Mouse (Mus musculus): ENCODE results near the gene Btnl2.
A peak's percentile ranks its signal among the peaks of the same experiment; 100 is the strongest.

Gene Btnl2

DNA sequence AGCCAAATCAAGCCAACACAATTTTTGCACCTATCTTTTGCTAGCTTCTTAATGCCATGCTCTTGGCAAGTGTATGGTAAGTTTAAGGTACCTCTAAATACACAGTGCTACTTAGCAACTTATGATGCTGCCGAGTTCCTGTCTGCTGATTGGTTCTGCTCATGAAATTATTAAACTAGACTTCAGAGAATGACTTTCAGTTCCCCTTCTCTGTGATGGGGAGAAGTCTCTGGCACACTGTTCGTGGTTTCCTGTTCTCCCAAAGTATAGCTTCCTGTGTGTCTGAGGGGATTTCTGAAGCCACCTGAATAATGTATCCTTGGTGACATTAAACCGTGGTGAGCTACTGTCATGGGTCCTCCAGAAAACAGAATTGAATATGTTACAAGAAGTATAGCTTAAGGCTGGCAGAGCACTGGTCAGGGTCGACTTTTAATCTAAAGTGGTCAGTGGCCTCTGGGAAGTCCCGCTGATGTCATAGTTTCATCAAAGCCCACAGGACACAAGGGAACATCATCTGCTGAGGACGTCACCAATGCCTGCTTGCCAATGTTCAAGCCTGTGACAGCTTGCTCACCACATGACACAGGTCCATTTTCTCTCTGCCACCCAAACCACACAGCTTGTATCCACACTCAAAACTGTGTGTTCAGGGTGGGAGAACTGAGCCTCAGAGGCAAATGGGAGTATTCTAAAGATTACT lies 6.9 kb upstream of the Btnl2 start:
- peak; percentile 91 for DNase-seq (ENCODE audit: low read depth)

DNA sequence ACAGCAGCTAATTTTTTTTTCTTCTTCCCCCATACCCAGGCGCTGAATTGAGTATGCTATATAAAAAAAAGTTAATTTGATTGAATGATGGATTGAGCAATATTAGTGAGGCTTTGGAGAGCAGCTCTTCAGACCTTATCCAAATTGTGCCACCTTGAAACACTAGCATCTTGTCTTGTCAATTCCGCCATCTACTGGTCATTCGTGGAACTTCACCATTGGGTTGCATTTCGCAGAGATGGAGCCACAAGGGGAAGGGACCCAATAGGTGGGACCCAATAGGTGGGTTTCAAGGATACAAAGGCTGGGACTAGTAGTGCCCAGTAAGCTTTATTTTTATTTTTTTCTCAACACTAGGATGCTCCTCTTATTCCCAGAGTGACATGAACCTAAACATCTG lies 5.2 kb upstream of the Btnl2 start:
- peak; percentile 94 for DNase-seq (ENCODE audit: low read depth)

DNA sequence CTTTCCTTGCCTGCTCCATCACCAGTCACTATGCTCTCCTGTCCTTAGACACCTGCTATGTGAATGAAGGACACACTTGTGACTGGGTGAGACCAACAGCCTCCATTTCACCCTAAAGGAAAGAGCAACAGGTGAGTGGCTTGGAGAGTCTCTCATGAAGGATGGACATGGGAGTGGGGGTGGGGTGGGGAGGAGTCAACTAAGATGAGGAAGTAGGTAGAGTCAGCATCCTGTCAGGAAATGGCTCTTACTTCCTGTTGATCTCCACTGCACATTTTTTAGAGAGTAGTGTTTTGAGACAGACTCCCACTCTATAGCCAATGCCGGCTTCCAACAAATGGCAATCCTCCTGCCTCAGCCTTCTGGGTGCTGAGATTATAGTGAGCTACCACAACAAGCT lies 318 bp downstream of the Btnl2 start:
- DNase-seq (ENCODE audit: low read depth) = peak; percentile 70

DNA sequence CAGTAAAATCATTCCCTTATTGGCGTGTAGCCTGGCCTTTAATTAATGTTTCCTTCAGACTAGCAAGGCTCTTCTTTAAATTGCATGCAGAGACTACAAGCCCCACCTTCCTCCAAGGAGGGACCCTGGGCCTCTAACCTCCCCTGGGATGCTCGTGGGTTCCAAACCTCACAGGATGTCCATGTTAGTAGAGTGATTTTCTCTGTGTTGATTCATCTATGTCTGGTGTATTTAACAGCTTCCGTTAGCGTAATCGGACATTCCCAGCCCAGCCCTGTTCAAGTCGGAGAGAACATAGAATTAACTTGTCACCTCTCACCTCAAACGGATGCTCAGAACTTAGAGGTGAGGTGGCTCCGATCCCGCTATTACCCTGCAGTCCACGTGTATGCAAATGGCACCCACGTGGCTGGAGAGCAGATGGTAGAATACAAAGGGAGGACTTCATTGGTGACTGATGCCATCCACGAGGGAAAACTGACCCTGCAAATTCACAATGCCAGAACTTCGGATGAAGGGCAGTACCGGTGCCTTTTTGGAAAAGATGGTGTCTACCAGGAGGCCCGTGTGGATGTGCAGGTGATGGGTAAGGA lies 8.4 kb downstream of the Btnl2 start:
- no peak for DNase-seq (ENCODE audit: low read depth)

DNA sequence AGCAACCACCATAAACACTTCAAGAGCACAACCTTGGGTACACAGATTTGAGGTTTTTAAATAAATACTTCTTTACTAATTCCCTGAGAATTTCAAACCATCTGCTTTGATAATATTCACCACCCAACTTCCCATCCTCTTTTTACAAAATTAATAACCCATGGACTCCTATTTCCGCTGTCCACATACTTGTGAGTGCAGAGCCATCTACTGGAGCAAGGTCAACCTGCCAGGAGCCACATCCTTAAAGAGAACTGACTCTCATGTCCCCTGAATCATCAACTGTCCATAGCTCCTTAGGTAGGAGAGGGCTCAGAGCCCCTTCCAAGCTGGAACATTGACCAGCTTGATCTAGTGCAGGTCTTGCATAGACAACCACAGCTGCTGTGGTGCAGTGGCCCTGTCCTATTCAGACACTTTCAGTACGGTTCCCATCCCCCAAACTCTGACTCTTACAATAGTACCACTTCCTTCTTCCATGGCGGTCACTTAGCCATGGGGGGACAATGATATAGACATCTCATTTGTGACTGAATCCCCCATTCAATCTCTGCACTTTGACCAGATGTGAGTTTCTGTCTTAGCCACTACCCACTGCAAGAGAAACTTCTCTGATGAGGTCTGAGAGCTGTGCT lies 9.2 kb downstream of the Btnl2 start:
- DNase-seq (ENCODE audit: low read depth) = no peak

DNA sequence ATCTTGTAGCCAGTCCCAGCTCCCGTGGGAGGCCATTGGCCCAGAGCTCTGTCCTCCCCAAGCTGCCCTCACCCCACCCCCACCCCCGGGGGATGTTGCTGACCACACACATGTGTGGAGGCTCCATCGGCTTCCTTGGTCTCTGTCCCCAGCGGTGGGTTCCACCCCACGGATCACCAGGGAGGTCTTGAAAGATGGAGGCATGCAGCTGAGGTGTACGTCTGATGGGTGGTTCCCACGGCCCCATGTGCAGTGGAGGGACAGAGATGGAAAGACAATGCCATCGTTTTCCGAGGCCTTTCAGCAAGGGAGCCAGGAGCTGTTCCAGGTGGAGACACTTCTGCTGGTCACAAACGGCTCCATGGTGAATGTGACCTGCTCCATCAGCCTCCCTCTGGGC lies 10.4 kb downstream of the Btnl2 start:
- no peak for DNase-seq (ENCODE audit: low read depth)

DNA sequence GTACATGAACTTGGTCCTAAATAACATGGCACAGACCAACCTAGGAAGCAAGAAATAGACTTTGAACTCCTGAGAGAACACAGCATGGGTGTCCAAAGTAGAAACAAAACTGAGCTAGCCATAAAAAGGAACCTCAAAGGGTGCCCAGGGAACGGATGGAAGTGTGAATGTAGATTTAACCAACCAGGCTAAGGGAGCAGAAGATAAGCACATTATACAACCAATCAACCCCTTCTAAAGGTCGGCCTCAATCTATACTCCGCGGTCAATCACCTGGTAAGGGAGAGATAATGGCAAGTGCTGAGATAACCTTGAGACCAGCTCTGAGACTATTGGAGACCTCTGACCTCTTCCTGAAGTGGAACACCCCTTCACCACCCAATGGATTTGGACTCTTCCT lies 15.9 kb downstream of the Btnl2 start:
- no peak for DNase-seq (ENCODE audit: low read depth)

DNA sequence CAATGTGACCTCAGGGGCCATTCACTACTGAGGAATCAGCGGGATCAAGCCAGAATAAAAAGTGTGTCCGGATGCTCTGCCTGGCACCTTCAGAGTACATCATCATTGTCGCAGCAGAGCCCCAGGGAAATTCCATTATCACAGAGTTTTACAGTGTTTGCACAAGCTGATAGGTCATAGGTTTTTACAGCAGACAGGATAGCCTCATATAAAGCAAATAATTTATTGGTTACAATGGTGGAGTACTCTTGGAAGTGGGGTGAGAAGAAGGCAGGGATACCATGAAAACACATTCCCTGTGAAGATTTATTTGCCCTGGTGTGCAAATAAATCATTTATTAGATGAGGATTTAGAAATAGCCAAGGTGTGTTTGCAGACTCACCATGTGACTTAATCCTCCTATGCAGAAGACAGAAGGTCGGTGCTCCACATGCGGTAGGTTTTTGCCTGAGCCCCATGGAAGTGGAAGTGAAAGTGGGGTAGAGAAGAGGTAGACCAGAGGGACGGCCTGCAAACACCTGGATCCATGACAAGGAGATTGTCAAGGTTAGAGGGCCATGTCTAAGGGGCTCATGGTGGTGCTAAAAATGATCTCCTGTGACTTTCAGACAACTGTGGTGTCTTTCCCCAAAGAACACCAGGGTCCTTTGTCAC lies 18.6 kb downstream of the Btnl2 start:
- no peak for DNase-seq (ENCODE audit: low read depth)

DNA sequence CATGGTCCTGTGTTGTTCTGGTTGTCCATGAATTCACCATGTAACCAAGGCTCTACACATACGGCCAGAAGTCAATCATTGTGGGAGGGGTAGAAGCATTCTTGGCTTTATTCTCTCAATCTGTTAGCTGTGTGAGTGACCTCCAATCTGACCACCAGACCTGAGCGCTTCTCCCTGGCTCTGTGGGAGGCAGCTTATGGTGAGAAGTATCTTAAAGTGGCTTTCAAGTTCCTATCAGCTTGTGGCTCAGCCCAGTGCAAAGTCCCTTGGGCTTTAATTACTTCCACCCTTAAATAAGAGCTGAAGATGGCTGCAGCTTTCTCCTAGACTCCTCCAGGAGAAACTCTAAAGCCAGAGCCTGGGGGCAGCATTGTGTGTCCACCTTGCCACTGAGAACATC lies 22.2 kb downstream of the Btnl2 start, which contains the start of gene Btnl1:
TSS of gene Btnl1 (plus strand) at position 286 of the 400 bp plus-strand sequence.
- DNase-seq (ENCODE audit: low read depth) = no peak

DNA sequence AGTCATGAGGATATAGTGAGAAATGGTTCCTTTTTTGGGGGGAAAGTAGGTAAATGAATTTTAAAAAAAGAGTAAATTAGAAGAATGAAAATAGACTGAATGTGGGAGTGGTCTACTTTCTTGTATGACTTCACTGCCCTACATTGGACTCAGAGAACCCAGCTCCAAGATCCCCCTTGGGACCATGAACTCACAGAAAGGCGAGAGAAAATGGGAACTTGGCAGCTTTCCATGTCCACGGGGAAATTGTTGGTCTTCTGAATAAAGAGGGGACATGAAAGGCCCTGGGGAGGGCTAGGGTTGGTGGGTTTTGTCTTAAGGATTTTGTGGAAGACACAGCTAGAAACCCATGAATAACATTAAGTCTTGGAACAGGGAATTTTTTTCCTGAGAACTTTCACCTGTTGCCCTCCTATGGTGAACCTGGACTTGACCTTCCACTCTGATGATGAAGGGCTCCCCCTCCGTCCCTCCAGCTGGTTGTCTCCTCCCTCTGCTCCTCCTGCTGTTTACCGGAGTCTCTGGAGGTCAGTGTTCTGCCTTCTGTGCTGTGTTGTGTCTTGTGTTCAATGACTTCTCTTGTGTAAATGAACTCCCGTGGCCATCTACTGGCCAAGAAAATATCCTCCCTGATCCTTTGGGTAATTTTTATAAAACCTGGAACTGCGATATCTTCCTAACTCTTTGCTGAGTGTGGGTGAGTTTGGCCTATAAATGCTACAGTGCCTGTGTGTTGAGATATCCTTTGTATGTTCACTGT lies 23.0 kb downstream of the Btnl2 start:
- no peak for DNase-seq (ENCODE audit: low read depth)

DNA sequence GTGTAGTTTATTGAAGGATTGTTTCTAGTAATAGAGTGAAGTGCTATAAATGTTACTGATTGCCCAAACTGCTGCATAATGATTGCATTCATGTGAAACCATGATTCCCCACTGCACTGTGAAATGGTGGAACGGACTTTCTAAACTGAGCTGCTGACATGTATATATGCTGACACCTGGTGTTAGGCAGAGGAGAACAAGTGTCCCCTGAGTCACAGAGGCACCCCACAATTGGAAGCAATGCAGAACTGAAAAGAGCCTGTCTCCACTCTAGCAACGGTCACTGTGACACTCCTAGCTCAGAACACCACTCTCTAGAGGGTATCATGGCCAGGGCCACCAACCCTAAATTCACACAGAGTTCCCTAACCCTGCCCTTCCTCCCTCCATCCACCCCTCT lies 24.1 kb downstream of the Btnl2 start:
- DNase-seq (ENCODE audit: low read depth) = no peak

DNA sequence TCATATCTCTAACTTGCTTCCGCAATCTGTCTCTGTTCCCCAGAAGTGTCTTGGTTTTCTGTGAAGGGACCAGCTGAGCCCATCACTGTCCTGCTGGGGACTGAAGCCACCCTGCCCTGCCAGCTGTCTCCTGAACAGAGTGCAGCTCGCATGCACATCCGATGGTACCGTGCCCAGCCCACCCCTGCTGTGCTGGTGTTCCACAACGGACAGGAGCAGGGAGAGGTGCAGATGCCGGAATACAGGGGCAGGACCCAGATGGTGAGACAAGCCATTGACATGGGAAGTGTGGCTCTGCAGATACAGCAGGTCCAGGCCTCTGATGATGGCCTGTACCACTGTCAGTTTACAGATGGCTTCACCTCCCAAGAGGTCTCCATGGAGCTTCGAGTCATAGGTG lies 24.8 kb downstream of the Btnl2 start:
- no peak for DNase-seq (ENCODE audit: low read depth)

DNA sequence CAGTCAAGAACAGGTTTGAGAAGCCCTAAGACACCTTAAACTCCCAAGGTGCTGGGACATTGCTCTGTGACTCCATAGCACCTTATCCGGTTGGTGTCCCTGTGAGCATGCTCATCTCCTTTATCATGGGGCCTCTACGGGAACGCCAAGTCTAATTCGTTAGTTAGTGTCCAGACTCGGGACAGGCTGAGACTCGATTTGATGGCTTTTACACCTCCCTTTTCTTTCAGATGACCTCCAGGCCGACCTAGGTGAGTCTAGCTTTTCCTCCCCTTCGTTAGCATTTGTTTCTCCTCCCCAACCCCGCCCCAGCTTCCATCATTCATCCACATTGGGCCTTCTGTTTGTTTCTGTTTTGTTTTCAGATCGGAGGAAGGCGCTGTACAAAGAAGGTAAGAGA lies 27.3 kb downstream of the Btnl2 start:
- DNase-seq (ENCODE audit: low read depth) = no peak

DNA sequence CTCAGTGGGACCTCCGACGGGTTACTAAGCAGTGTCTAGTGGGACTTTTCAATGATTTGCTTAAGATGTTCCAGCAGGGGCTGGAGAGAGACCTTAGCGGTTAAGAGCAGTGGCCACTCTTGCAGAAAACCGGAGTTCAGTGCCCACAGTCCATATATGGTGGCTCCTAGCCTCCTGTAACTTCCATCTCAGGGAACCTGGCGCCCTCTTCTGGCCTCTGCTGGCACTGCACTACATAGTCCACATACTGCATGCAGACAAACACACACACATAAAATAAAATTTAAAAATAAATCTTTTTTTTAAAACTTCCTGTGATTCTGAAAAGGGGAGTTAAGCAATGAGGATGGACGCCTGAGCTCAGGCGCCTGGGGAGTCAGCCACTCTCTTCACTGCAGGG lies 28.6 kb downstream of the Btnl2 start:
- peak; percentile 64 for DNase-seq (ENCODE audit: low read depth)

DNA sequence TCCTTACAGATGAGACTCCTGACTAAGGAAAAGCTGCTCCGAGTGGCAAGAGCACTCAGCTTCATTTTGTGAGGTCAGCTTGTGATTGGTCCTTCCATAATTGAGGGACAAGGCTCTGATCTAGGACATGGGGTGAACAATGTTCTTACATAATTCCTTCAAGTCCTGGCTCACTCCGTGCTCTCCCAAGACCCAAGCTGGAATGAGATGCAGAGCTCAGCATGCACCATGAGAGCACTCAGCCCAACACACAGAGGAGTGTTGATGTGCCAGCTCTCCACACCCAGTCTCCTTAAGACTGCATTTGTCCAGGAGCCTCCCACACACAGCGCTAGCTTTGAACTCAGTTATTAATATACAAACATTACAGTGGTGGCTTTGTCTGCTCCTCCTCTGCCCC lies 30.1 kb downstream of the Btnl2 start:
- no peak for DNase-seq (ENCODE audit: low read depth)

DNA sequence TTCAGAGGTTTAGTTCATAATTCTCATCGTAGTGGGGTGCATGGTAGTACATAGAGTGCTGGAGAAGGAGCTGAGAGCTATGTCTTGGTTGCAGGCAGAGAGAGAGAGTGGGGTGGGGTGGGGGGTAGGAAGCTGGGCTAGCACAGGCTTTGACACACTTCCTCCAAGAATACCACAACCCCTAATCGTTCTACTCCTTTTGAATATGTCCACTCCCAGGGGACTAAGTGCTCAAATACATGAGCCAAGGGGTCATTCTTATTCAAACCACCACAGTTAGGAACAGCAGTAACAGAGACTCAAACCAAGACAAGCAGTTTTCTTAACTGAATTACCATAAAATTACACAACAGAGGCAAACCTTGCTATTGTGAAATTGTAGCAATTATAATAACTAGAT lies 32.0 kb downstream of the Btnl2 start:
- no peak for DNase-seq (ENCODE audit: low read depth)

DNA sequence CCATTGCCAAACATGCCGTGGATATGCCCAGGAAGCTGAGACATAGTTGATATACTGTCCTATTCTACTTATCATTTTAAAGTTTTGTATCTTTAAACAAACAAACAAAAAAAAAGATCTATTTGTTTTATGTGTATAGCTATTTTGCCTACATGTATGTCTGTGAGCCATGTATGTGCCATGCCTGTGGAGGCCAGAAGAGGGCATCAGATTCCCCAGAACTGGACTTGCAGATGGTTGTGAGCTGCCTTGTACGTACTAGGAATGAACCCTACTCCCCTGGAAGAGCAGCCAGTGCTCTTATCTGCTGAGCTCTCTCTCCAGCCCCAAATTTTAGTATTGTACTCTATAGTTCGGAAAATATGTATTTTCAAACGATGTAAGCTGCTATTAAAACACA lies 33.9 kb downstream of the Btnl2 start:
- DNase-seq (ENCODE audit: low read depth) = peak; percentile 64

DNA sequence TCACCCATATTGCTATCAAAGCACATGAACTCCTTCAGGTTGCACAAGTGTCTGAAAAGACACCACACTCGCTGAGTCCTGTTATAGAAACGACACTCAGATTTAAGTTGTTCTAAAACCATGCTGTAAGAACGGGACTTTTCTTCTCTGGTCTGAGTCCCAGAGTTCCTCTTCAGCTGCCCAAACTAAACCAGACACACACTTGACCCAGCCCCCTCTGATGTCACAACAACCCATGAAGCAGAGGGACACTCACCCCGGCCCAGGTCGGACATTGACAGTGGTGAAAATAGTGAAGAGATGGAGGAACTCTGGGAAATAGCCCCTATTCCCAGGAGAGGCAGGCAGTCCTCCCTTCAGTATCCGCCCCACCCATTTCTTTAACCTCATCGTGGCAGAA lies 36.9 kb downstream of the Btnl2 start:
- DNase-seq (ENCODE audit: low read depth) = no peak

DNA sequence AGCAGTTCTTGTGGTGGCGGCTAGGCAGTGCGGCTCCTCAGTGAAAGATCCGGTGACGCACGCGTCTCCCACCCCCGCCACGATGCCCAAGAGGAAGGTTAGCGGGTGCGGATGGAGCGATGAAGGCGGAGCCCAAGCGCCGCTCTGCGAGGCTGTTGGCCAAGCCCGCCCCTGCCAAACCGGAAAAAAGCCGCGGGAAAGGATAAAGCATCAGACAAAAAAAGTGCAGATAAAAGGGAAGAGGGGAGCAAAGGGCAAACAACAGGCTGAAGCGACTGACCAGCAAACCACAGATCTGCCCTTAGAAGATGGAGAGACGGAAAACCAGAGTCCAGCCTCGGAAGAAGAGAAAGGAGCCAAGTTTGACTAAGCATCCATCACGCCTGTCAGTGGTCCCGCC lies 37.7 kb downstream of the Btnl2 start:
- peak; percentile 66 for DNase-seq (ENCODE audit: low read depth)

DNA sequence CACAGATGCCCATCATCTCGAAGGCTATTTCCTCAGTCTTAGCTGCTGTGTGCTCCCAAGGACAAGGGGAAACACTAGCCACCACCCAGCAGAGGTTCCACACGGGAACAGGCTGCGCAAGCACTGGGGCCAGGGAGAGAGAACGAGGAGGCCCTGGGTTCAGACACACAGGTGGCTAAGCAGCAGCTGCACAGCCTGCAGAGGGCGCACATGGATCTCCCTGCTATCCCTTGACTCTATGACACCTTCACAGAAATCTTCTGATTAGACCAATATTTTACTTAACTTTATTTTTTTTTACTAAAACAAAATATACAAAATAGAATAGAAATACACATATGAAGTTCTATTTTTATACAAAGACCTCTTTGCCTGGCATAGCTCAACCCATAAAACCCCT lies 42.7 kb downstream of the Btnl2 start:
- DNase-seq (ENCODE audit: low read depth) = no peak

DNA sequence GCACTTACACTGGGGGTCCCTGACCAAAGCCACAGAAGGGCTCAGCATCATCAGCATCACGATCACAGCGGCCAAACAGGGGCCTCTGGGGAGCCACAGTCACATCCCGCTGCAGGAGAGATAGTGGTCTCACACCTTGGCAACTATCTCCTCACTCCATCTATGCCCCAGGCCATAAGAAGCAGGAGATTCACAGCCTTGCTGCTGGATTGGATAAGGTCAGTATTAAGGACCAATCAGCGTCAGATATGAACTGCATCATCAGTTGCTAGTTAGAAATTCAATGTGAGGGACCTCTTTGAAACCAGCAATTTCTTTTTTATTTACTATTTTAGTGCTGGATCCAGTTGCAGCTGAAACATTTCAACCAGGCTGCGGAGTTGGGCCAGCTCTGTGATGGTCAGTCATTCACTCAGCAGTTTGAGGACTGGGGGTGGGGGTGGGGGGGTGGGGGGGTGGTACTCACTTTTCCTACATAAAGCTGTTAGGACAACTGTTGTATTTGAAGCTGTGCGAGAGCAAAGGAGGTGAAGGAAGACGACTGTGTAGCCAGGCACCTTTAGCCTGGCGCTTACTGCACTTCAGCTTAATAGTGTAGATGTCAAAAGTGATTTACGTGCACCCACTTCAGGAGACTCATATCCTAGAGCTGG lies 43.6 kb downstream of the Btnl2 start:
- peak; percentile 94 for DNase-seq (ENCODE audit: low read depth)

All from induced T-regulatory cell, adult 2 months (primary cell).